In the genomic region with DNA sequence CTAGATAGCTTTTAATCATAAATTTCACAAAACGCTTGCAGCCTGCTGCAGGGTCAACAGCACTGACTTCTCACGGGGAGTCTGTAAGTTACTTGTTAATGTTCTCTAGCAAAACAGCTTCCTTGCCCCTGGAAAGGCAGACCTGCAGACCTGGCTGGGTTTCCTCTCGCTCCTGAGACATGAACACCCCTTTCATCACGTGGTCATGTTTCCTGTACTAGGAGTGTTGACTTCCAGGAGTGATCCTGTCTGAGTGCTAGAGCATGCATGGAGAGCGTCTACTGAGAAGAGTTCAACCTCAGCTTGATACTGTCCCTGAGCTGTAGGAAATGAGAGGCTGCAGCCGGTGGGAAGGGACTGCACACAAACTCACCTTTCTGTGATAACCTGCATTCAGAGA, we compare ENCODE assay signal across 15 mouse cellular contexts.
DNase-seq lines count a peak whose midpoint lies in the region; ATAC-seq and TF ChIP-seq lines count a peak whose summit lies in the region.
"Had no signal": no experiment of that assay in that cellular context is flagged by ENCODE, and none has a peak within 500 bp of the region (broad histone marks: within the 10 kb centered on the region; RNA-seq: fewer than 3 reads in every experiment).

No protein-coding gene starts in this region.

- intact Hi-C loops in left cerebral cortex, adult 2 months (cut with DNase I) = no loop called here

- no peaks in the 10 kb centered on the region for H3K36me3 ChIP-seq in hindbrain, embryonic 14.5 days (replicated peaks; ENCODE audit: control insufficient read depth, insufficient read depth)
- H3K36me3 ChIP-seq in hindbrain, embryonic 10.5 days = no peaks in the 10 kb centered on the region
- no peaks in the 10 kb centered on the region for H3K36me3 ChIP-seq in intestine, embryonic 15.5 days
- H3K36me3 ChIP-seq: embryonic facial prominence, embryonic 12.5 days; neural tube, embryonic 12.5 days had no signal

- H3K27me3 ChIP-seq in hindbrain, embryonic 14.5 days (ENCODE audit: control insufficient read depth, insufficient read depth, low read length) = no peaks in the 10 kb centered on the region
- H3K27me3 ChIP-seq in hindbrain, embryonic 10.5 days (ENCODE audit: insufficient read depth, poor library complexity, severe bottlenecking) = no peaks in the 10 kb centered on the region
- H3K27me3 ChIP-seq in intestine, embryonic 15.5 days (replicated peaks) = no peaks in the 10 kb centered on the region
- H3K27me3 ChIP-seq: embryonic facial prominence, embryonic 12.5 days; neural tube, embryonic 12.5 days had no signal

- H3K9me3 ChIP-seq in hindbrain, embryonic 14.5 days (ENCODE audit: control insufficient read depth, low read length) = no peaks in the 10 kb centered on the region
- H3K9me3 ChIP-seq in hindbrain, embryonic 10.5 days = no peaks in the 10 kb centered on the region
- no peaks in the 10 kb centered on the region for H3K9me3 ChIP-seq in intestine, embryonic 15.5 days
- H3K9me3 ChIP-seq: embryonic facial prominence, embryonic 12.5 days; neural tube, embryonic 12.5 days had no signal

- H3K27ac ChIP-seq in hindbrain, embryonic 14.5 days = 0 out of 2 replicates have a peak overlapping the region, but pooled peaks have one; percentile 26
- no peak overlapping the region for H3K27ac ChIP-seq in hindbrain, embryonic 10.5 days
- H3K27ac ChIP-seq in intestine, embryonic 15.5 days = no peak overlapping the region; the same call in 1 of the 2 replicates
- H3K27ac ChIP-seq in left cerebral cortex, adult 2 months = no peak overlapping the region
- H3K27ac ChIP-seq: embryonic facial prominence, embryonic 12.5 days had no signal

- no peak for TF ChIP-seq CTCF in left cerebral cortex, adult 2 months (IDR thresholded peaks at IDR 0.05)

- no peak overlapping the region for H3K4me3 ChIP-seq in hindbrain, embryonic 14.5 days (replicated peaks; ENCODE audit: low read length)
- H3K4me3 ChIP-seq in hindbrain, embryonic 10.5 days = no peak overlapping the region
- H3K4me3 ChIP-seq in intestine, embryonic 15.5 days (replicated peaks) = no peak overlapping the region
- no peak overlapping the region for H3K4me3 ChIP-seq in left cerebral cortex, adult 2 months
- H3K4me3 ChIP-seq: embryonic facial prominence, embryonic 12.5 days; neural tube, embryonic 12.5 days had no signal

- no peak overlapping the region for H3K4me2 ChIP-seq in hindbrain, embryonic 14.5 days (replicated peaks)
- H3K4me2 ChIP-seq in intestine, embryonic 15.5 days (replicated peaks) = no peak overlapping the region
- H3K4me2 ChIP-seq: embryonic facial prominence, embryonic 12.5 days; neural tube, embryonic 12.5 days had no signal

- no peak overlapping the region for H3K9ac ChIP-seq in hindbrain, embryonic 14.5 days
- H3K9ac ChIP-seq in intestine, embryonic 15.5 days = no peak overlapping the region
- H3K9ac ChIP-seq: embryonic facial prominence, embryonic 12.5 days; neural tube, embryonic 12.5 days had no signal

- no peak for DNase-seq in hindbrain, embryonic 14.5 days (ENCODE audit: low spot score)
- DNase-seq in hindbrain, embryonic 10.5 days (ENCODE audit: low spot score) = no peak
- peak; percentile 35 for DNase-seq in kidney, adult 18-20 months
- DNase-seq in kidney, postnatal 25 days = peak; percentile 42 to 73
- DNase-seq in ovary, postnatal 10 days (ENCODE audit: low spot score) = no peak
- DNase-seq in left cerebral cortex, adult 2 months (ENCODE audit: extremely low spot score in 1 of 2, low spot score in 2 of 2) = no peak
- DNase-seq: adrenal gland, postnatal 10 days; cerebellum, adult 18-20 months; heart, postnatal 36 days; retina, postnatal 1 day; thymus, adult 2 months had no signal

- peaks cover 23% of the 10 kb centered on the region for H3K4me1 ChIP-seq in hindbrain, embryonic 14.5 days (replicated peaks; ENCODE audit: control insufficient read depth, insufficient read depth, low read length)
- H3K4me1 ChIP-seq in hindbrain, embryonic 10.5 days (replicated peaks) = peaks cover 37% of the 10 kb centered on the region
- peaks cover 27% of the 10 kb centered on the region for H3K4me1 ChIP-seq in intestine, embryonic 15.5 days (replicated peaks)

- ATAC-seq in hindbrain, embryonic 14.5 days (ENCODE audit: low FRiP score) = no peak
- peak; percentile 52; the same call in 1 of the 2 replicates for ATAC-seq in intestine, embryonic 15.5 days
- ATAC-seq: CD4-positive, CD25-positive, alpha-beta regulatory T cell, adult 4 months had no signal

- WGBS in hindbrain, embryonic 14.5 days = 75% methylated on average over 6 of the region's 6 CpGs
- 83% methylated on average over 6 of the region's 6 CpGs for WGBS in hindbrain, embryonic 10.5 days
- WGBS in intestine, embryonic 15.5 days = 27% methylated on average over 6 of the region's 6 CpGs

Comparison
In these comparisons a context has a peak if more than half of its experiments do, and no peak if none do; other contexts are left out.
1. DNase-seq: peak in kidney, adult 18-20 months (single experiment) and kidney, postnatal 25 days (2 of 2); none in hindbrain, embryonic 14.5 days (single experiment), hindbrain, embryonic 10.5 days (single experiment), ovary, postnatal 10 days (single experiment) and left cerebral cortex, adult 2 months (0 of 2).